Mouse (Mus musculus) heart, adult 2 months (tissue): ENCODE data around the gene Irf2bp2.

Experiments used
- CTCF ChIP-seq: fragments of 200-600 bp; IDR thresholded peaks from 2 replicates; pipeline ENCODE4 v1.8.1; 2022; ENCODE audit warnings: antibody characterized with exemption, mild to moderate bottlenecking, moderate library complexity
- EP300 ChIP-seq: fragments of 200-500 bp; IDR thresholded peaks from 2 replicates; pipeline ENCODE4 v1.6.1; 2011; ENCODE audit warnings: low read depth, low read length, control low read depth; ENCODE audit not compliant: insufficient read depth
- POLR2A ChIP-seq: fragments of 200-500 bp; IDR thresholded peaks from 2 replicates; pipeline ENCODE4 v1.6.1; 2011; ENCODE audit warnings: mild to moderate bottlenecking, low read depth, low read length, control low read depth; ENCODE audit not compliant: insufficient read depth

GRCm38 (mm10) chr8:126585561-126586031 is 8.2 kb downstream of the Irf2bp2 start:
- no peak for TF ChIP-seq CTCF
- TF ChIP-seq EP300, result peak; percentile 22; the same call in 1 of the 2 replicates
- TF ChIP-seq POLR2A, result no peak
